Mouse (Mus musculus): ENCODE data around the gene Aldh3a1. TPM values are rescaled to one million over a fixed set of nuclear protein-coding genes. Genes with fewer than 3 reads are reported as not detected.

Gene Aldh3a1
- 1.0 and 1.6 TPM in 2 replicates for polyA plus RNA-seq (2012; rRNA removed)

DNA sequence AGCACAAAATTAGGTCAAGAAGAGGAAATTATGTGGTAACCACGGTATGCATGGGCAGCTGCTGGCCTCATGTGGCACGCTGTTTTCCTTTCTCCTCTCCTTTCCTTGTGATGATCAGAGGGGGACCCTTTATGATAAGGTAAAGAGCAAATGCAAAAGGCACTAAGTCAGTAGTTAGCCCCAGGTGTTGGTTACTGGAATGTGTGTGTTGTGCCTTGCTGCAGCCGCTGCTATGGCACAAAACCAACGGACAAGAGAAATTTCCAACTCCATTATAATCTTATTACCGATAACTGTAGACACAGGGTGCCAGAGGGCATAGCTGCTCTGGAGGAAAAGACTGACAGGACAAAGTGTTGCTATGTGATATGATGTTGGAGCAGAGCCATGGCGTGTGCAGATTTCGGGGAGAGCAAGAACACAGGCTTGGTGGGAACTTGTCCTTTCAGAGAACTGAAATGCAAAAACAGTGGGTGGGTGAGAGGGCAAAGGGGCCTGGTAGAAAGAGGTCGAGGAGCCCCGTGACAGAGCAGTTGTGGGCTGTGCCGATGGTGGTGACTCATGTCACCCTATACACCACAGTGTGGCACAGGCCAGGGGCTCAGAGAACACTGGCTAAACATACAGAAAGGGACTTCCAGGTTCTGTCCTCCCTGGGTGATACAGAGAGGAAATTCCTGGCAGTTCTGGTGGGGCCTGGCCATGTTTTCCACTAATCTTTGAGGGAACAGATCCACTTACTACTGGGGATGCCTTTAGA is at the start of gene Aldh3a1:
Gene Aldh3a1 (plus strand): TSS at position 51 of the 760 bp plus-strand sequence.
- no peaks in the 10 kb centered on the region; the same call in 1 of the 2 replicates for H3K4me1 ChIP-seq (ENCODE audit: control insufficient read depth, insufficient read depth, low read length)
- H3K27ac ChIP-seq (ENCODE audit: control insufficient read depth, insufficient read depth, low read depth, low read length), result no peak within 1 kb of the TSS
- H3K4me3 ChIP-seq (ENCODE audit: control insufficient read depth, low read depth, low read length), result no peak within 1 kb of the TSS
- H3K36me3 ChIP-seq (ENCODE audit: control insufficient read depth, insufficient read depth, low read length), result no peaks in the 10 kb centered on the region
- H3K27me3 ChIP-seq (ENCODE audit: control insufficient read depth, insufficient read depth, low read length), result no peaks in the 10 kb centered on the region
- no peak for TF ChIP-seq CTCF (IDR thresholded peaks at IDR 0.05; ENCODE audit: control insufficient read depth, insufficient read depth, insufficient replicate concordance, low read depth, low read length)
- no peak for TF ChIP-seq POLR2A (IDR thresholded peaks at IDR 0.05; ENCODE audit: control insufficient read depth, low read depth, low read length)

DNA sequence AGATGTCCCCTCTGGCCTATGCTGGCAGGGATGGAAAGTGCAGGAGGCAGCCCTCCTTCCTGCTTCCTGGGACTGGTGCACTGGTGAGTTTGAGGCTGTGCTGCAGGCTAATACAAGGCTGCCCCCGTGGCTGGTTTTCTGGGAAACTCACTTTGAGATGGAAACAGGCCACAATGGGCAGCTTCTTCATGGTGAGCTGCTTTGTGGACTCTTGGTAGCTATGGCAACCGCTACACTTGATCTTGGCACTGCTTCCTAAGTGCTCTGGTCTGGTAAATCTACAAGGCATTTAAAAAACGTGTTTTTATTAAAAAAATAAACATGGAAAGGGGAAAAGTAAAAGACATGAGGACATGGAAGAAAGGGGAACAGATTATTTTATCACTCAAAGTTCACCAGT is 49.2 kb upstream of the Aldh3a1 start:
- no peak for TF ChIP-seq CTCF (IDR thresholded peaks at IDR 0.05; ENCODE audit: control insufficient read depth, insufficient read depth, insufficient replicate concordance, low read depth, low read length)
- no peak for TF ChIP-seq POLR2A (IDR thresholded peaks at IDR 0.05; ENCODE audit: control insufficient read depth, low read depth, low read length)
- Histone ChIP-seq H3K4me1 (ENCODE audit: control insufficient read depth, insufficient read depth, low read length) (0 out of 2 replicates have a peak, but pooled peaks cover 2% of the 10 kb centered on the region), H3K27me3 (ENCODE audit: control insufficient read depth, insufficient read depth, low read length) (no peaks in the 10 kb centered on the region), H3K4me3 (ENCODE audit: control insufficient read depth, low read depth, low read length) (no peak overlapping the region), H3K36me3 (ENCODE audit: control insufficient read depth, insufficient read depth, low read length) (no peaks in the 10 kb centered on the region; the same call in none of the 2 replicates), H3K27ac (ENCODE audit: control insufficient read depth, insufficient read depth, low read depth, low read length) (no peak overlapping the region)

DNA sequence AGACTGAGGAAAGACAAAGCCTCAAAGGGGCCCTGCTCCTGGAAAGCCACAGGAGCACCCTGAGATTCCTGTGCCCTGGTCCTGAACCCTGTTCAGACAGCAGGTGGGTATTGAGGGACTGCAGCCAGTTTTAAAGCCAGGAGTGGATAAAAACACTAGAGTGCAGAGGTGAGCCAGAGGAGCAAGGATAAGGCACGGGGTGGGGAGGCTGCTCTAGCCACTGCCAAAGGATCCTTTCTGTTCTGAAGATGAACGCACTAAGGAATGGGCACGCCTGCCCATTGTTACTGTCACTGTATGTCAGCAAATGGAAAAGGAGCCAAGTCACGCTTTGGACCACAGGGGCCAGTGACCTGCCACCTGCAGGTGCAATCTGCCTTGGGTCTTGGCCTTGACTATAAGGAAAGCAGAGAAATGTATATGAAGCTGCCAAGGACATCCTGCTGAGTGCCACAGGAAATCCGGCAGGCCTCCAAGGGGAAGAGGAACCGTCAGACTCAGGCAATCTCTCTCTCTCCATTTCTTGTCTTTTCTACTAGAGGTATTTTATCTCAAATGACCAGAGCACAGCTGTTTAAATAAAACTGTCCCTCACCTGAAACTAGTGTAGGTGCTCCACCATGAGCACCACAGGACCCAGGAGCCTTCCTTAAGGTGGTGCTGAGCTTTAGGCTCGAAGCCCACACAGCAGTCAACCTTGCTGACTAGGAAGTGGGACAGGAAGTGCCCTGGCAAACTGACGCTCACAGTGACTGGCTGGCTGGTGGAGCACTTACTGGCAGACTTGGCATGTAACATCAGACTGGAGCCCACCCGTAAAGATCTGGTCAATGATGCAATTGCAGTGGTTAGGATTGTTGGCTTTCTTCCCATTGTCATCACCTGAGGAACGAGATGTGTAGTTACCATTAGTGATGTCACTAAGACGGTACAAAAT is 47.3 kb upstream of the Aldh3a1 start:
- TF ChIP-seq CTCF (IDR thresholded peaks at IDR 0.05; ENCODE audit: control insufficient read depth, insufficient read depth, insufficient replicate concordance, low read depth, low read length), result no peak
- no peak for TF ChIP-seq POLR2A (IDR thresholded peaks at IDR 0.05; ENCODE audit: control insufficient read depth, low read depth, low read length)
- no peaks in the 10 kb centered on the region; the same call in none of the 2 replicates for H3K36me3 ChIP-seq (ENCODE audit: control insufficient read depth, insufficient read depth, low read length)

DNA sequence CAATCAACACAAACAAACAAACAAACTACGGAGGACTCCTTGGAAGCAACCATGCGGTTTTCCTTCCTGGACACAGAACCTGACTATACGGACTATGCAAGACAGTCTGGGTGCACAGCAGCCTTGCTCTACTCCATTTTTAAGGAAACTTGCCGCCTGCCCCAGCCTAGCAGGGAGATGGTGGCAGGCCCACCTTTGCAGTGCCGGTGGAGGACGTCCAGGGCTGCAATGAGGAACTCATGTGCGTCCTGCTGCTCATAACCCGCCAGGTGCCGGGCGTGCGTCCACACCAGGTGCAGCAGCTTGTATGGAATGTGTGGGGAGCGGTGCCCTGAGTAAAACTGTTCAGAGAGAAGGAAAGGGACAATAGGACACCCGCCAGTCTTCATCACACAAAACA is 46.2 kb upstream of the Aldh3a1 start:
- Histone ChIP-seq H3K27me3 (ENCODE audit: control insufficient read depth, insufficient read depth, low read length) (no peaks in the 10 kb centered on the region), H3K4me1 (ENCODE audit: control insufficient read depth, insufficient read depth, low read length) (0 out of 2 replicates have a peak, but pooled peaks cover 2% of the 10 kb centered on the region), H3K27ac (ENCODE audit: control insufficient read depth, insufficient read depth, low read depth, low read length) (no peak overlapping the region), H3K4me3 (ENCODE audit: control insufficient read depth, low read depth, low read length) (no peak overlapping the region), H3K36me3 (ENCODE audit: control insufficient read depth, insufficient read depth, low read length) (no peaks in the 10 kb centered on the region; the same call in none of the 2 replicates)
- TF ChIP-seq POLR2A (IDR thresholded peaks at IDR 0.05; ENCODE audit: control insufficient read depth, low read depth, low read length) (no peak), CTCF (IDR thresholded peaks at IDR 0.05; ENCODE audit: control insufficient read depth, insufficient read depth, insufficient replicate concordance, low read depth, low read length) (no peak)

More for the DNA sequence above, 47.3 kb upstream of the Aldh3a1 start:
- Histone ChIP-seq H3K27me3 (ENCODE audit: control insufficient read depth, insufficient read depth, low read length) (no peaks in the 10 kb centered on the region), H3K27ac (ENCODE audit: control insufficient read depth, insufficient read depth, low read depth, low read length) (no peak overlapping the region), H3K4me1 (ENCODE audit: control insufficient read depth, insufficient read depth, low read length) (0 out of 2 replicates have a peak, but pooled peaks cover 2% of the 10 kb centered on the region), H3K4me3 (ENCODE audit: control insufficient read depth, low read depth, low read length) (no peak overlapping the region)

DNA sequence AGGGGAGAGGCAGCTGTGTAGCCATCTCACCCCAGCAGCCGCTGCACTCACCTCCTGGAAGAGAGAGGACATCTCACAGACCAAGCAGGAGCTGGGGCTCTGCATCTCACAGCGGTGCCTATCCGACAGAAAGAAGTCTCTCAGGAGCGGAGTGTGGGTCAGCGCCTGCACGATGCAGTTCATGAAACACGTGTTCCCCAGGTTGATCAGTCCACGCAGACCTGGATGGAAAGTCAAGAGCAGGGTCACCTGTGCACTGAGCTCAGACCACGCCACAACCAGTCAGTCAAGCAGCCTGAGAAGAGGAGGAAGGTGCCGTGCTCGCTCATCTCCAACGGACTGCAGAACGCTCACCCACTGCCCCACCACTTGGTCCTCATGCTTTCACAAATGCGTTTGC is 44.6 kb upstream of the Aldh3a1 start:
- Histone ChIP-seq H3K27ac (ENCODE audit: control insufficient read depth, insufficient read depth, low read depth, low read length) (no peak overlapping the region), H3K27me3 (ENCODE audit: control insufficient read depth, insufficient read depth, low read length) (no peaks in the 10 kb centered on the region), H3K36me3 (ENCODE audit: control insufficient read depth, insufficient read depth, low read length) (no peaks in the 10 kb centered on the region; the same call in 1 of the 2 replicates), H3K4me1 (ENCODE audit: control insufficient read depth, insufficient read depth, low read length) (0 out of 2 replicates have a peak, but pooled peaks cover 2% of the 10 kb centered on the region), H3K4me3 (ENCODE audit: control insufficient read depth, low read depth, low read length) (no peak overlapping the region)
- TF ChIP-seq CTCF (IDR thresholded peaks at IDR 0.05; ENCODE audit: control insufficient read depth, insufficient read depth, insufficient replicate concordance, low read depth, low read length), result no peak
- TF ChIP-seq POLR2A (IDR thresholded peaks at IDR 0.05; ENCODE audit: control insufficient read depth, low read depth, low read length), result no peak

DNA sequence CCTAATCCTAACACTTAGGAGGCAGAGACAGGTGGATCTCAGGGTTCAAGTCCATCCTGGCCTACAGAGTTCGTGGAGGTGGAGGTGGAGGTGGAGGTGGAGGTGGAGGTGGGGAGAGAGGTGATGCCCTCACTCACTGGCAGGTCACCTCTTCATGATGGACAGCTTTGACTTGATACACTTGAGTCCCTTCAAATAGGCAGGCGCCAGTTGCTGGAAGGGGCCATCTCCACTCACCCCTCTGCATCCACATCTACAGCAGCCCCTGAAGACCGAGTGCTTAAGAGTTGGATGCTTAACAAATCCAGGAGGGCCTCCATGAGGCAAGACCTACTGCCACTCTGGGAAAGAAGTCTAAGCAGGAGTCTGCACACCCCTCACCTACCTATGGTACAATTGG is 44.0 kb upstream of the Aldh3a1 start:
- Histone ChIP-seq H3K36me3 (ENCODE audit: control insufficient read depth, insufficient read depth, low read length) (no peaks in the 10 kb centered on the region; the same call in 1 of the 2 replicates), H3K27me3 (ENCODE audit: control insufficient read depth, insufficient read depth, low read length) (no peaks in the 10 kb centered on the region), H3K4me3 (ENCODE audit: control insufficient read depth, low read depth, low read length) (no peak overlapping the region), H3K27ac (ENCODE audit: control insufficient read depth, insufficient read depth, low read depth, low read length) (no peak overlapping the region), H3K4me1 (ENCODE audit: control insufficient read depth, insufficient read depth, low read length) (no peaks in the 10 kb centered on the region)
- no peak for TF ChIP-seq POLR2A (IDR thresholded peaks at IDR 0.05; ENCODE audit: control insufficient read depth, low read depth, low read length)
- no peak for TF ChIP-seq CTCF (IDR thresholded peaks at IDR 0.05; ENCODE audit: control insufficient read depth, insufficient read depth, insufficient replicate concordance, low read depth, low read length)

DNA sequence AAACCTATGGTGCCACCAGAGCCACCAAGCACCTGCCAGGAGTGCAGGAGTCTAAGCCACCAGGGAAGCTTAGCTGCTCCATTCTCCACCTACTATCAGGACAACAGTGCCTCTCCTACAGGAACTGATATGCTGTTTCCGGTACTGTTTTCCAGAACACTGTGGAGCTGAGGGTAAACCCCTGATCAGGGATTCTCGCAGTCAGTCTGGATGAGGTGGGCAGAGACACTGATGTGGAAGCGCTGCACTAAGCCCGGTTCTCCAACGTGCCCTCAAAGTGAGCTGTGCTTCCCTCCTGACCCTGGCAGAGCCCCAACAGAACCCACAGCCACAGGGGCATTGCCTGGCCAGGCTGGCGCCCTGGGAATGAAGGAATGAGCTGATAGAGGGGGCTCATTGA is 43.0 kb upstream of the Aldh3a1 start:
- H3K27ac ChIP-seq (ENCODE audit: control insufficient read depth, insufficient read depth, low read depth, low read length), result no peak overlapping the region
- H3K4me3 ChIP-seq (ENCODE audit: control insufficient read depth, low read depth, low read length), result no peak overlapping the region
- H3K27me3 ChIP-seq (ENCODE audit: control insufficient read depth, insufficient read depth, low read length), result no peaks in the 10 kb centered on the region
- H3K4me1 ChIP-seq (ENCODE audit: control insufficient read depth, insufficient read depth, low read length), result no peaks in the 10 kb centered on the region
- no peaks in the 10 kb centered on the region; the same call in 1 of the 2 replicates for H3K36me3 ChIP-seq (ENCODE audit: control insufficient read depth, insufficient read depth, low read length)
- TF ChIP-seq POLR2A (IDR thresholded peaks at IDR 0.05; ENCODE audit: control insufficient read depth, low read depth, low read length), result no peak
- TF ChIP-seq CTCF (IDR thresholded peaks at IDR 0.05; ENCODE audit: control insufficient read depth, insufficient read depth, insufficient replicate concordance, low read depth, low read length), result 0 out of 2 replicates have a peak, but pooled peaks have one; percentile 5

Data from testis, adult 2 months (tissue).